ENCODE assay signal across 27 mouse cellular contexts in genomic region chr5:148939948-148940382, GRCm38 (mm10). TPM values are rescaled to one million over a fixed set of nuclear protein-coding genes. Genes with fewer than 3 reads are reported as not detected.
A peak's percentile ranks its signal among the peaks of the same experiment; 100 is the strongest.
DNase-seq lines count a peak whose midpoint lies in the region; ATAC-seq and TF ChIP-seq lines count a peak whose summit lies in the region.
"Had no signal": no experiment of that assay in that cellular context is flagged by ENCODE, and none has a peak within 500 bp of the region (broad histone marks: within the 10 kb centered on the region; RNA-seq: fewer than 3 reads in every experiment).

No protein-coding gene starts in this region.

- no peaks in the 10 kb centered on the region for H3K27me3 ChIP-seq in kidney, embryonic 16.5 days (ENCODE audit: insufficient read depth, low read length)
- no peaks in the 10 kb centered on the region for H3K27me3 ChIP-seq in embryonic facial prominence, embryonic 11.5 days (ENCODE audit: control insufficient read depth, insufficient read depth, low read length)
- H3K27me3 ChIP-seq in limb, embryonic 11.5 days (ENCODE audit: control insufficient read depth, insufficient read depth, low read length): no peaks in the 10 kb centered on the region
- H3K27me3 ChIP-seq: forebrain, embryonic 13.5 days; limb, embryonic 15.5 days; Patski; stomach, embryonic 15.5 days had no signal

- no peak overlapping the region for H3K4me2 ChIP-seq in kidney, embryonic 16.5 days (replicated peaks; ENCODE audit: low read depth, low read length)
- H3K4me2 ChIP-seq in embryonic facial prominence, embryonic 11.5 days (ENCODE audit: low read depth, low read length): no peak overlapping the region
- H3K4me2 ChIP-seq in limb, embryonic 11.5 days (ENCODE audit: low read depth, severe bottlenecking): no peak overlapping the region
- H3K4me2 ChIP-seq: forebrain, embryonic 13.5 days; limb, embryonic 15.5 days; stomach, embryonic 15.5 days had no signal

- no peak overlapping the region for H3K9ac ChIP-seq in kidney, embryonic 16.5 days (replicated peaks; ENCODE audit: low read length)
- no peak overlapping the region for H3K9ac ChIP-seq in embryonic facial prominence, embryonic 11.5 days (replicated peaks; ENCODE audit: low read length)
- no peak overlapping the region for H3K9ac ChIP-seq in limb, embryonic 11.5 days (ENCODE audit: low read length)
- H3K9ac ChIP-seq: forebrain, embryonic 13.5 days; limb, embryonic 15.5 days; stomach, embryonic 15.5 days had no signal

- H3K4me1 ChIP-seq in kidney, embryonic 16.5 days (ENCODE audit: insufficient read depth, low read length): no peaks in the 10 kb centered on the region
- no peaks in the 10 kb centered on the region for H3K4me1 ChIP-seq in lung, adult 2 months (ENCODE audit: control insufficient read depth, insufficient read depth, low read length)
- no peaks in the 10 kb centered on the region for H3K4me1 ChIP-seq in embryonic facial prominence, embryonic 11.5 days (ENCODE audit: control insufficient read depth, insufficient read depth, low read length)
- peaks cover 17% of the 10 kb centered on the region for H3K4me1 ChIP-seq in limb, embryonic 11.5 days (ENCODE audit: control insufficient read depth, insufficient read depth, low read length)
- H3K4me1 ChIP-seq: forebrain, embryonic 13.5 days had no signal

- no peaks in the 10 kb centered on the region for H3K36me3 ChIP-seq in kidney, embryonic 16.5 days (ENCODE audit: insufficient read depth, low read length)
- H3K36me3 ChIP-seq in embryonic facial prominence, embryonic 11.5 days (replicated peaks; ENCODE audit: control insufficient read depth, insufficient read depth, low read depth, low read length): no peaks in the 10 kb centered on the region
- no peaks in the 10 kb centered on the region for H3K36me3 ChIP-seq in limb, embryonic 11.5 days (ENCODE audit: control insufficient read depth, insufficient read depth, low read length)
- H3K36me3 ChIP-seq: limb, embryonic 15.5 days; stomach, embryonic 15.5 days had no signal

- TF ChIP-seq POLR2A in lung, adult 2 months (IDR thresholded peaks at IDR 0.05; ENCODE audit: borderline replicate concordance, extremely low read depth, low read depth, low read length): no peak

- no peak overlapping the region for H3K4me3 ChIP-seq in kidney, embryonic 16.5 days (ENCODE audit: low read length)
- H3K4me3 ChIP-seq in lung, adult 2 months (replicated peaks; ENCODE audit: extremely low read depth, low read depth, low read length): no peak overlapping the region
- no peak overlapping the region for H3K4me3 ChIP-seq in embryonic facial prominence, embryonic 11.5 days (ENCODE audit: low read depth, low read length)
- no peak overlapping the region for H3K4me3 ChIP-seq in limb, embryonic 11.5 days (ENCODE audit: low read depth, low read length)
- H3K4me3 ChIP-seq: forebrain, embryonic 13.5 days; heart, adult 2 months; limb, embryonic 15.5 days; myocyte; stomach, embryonic 15.5 days had no signal

- DNase-seq in kidney, adult 9 months: no peak
- peak; percentile 8 for DNase-seq in lung, postnatal 10 days
- no peak for DNase-seq in lung, adult 2 months
- peak; percentile 39 for DNase-seq in embryonic facial prominence, embryonic 11.5 days (ENCODE audit: low spot score)
- DNase-seq in limb, embryonic 11.5 days (ENCODE audit: low spot score): peak; percentile 51
- no peak for DNase-seq in right cerebral cortex, postnatal 10 days (ENCODE audit: low spot score in 2 of 2)
- DNase-seq: adrenal gland, postnatal 10 days; cerebellum, adult 9-11 months; gastrocnemius, postnatal 25 days; heart, adult 2 months; heart, postnatal 36 days; kidney, adult 2 months; kidney, postnatal 36 days; layer of hippocampus, adult 9-11 months; thymus, adult 18-20 months had no signal

- ATAC-seq in kidney, embryonic 16.5 days (ENCODE audit: low FRiP score, low TSS enrichment): 0 out of 2 replicates have a peak, but pooled peaks have one; percentile 18
- ATAC-seq in embryonic facial prominence, embryonic 11.5 days (replicated peaks; ENCODE audit: insufficient number of reproducible peaks, low FRiP score, low TSS enrichment, low read depth): no peak
- ATAC-seq in limb, embryonic 11.5 days (ENCODE audit: insufficient number of reproducible peaks, low FRiP score, low TSS enrichment, low read depth): no peak
- no peak for ATAC-seq in megakaryocyte progenitor cell, adult 5-6 weeks (replicated peaks; ENCODE audit: poor library complexity)
- ATAC-seq: activated CD4-positive, CD25-positive, alpha-beta regulatory T cell, adult 4 months; forebrain, embryonic 13.5 days; hindbrain, postnatal 0 days; Patski had no signal

- WGBS in kidney, embryonic 16.5 days: 69% methylated on average over 11 of the region's 11 CpGs
- 62% methylated on average over 11 of the region's 11 CpGs for WGBS in lung, adult 2 months
- 64% methylated on average over 11 of the region's 11 CpGs for WGBS in embryonic facial prominence, embryonic 11.5 days
- WGBS in limb, embryonic 11.5 days: 56% methylated on average over 11 of the region's 11 CpGs

- no peak overlapping the region for H3K27ac ChIP-seq in kidney, embryonic 16.5 days (ENCODE audit: low read length)
- H3K27ac ChIP-seq in embryonic facial prominence, embryonic 11.5 days (replicated peaks; ENCODE audit: low read depth, low read length): no peak overlapping the region
- H3K27ac ChIP-seq in limb, embryonic 11.5 days (replicated peaks; ENCODE audit: low read depth, low read length): peak overlapping the region; percentile 5; the same call in 1 of the 2 replicates
- H3K27ac ChIP-seq: forebrain, embryonic 13.5 days; heart, adult 2 months; hindbrain, postnatal 0 days; limb, embryonic 15.5 days; stomach, embryonic 15.5 days had no signal

- peaks cover 8% of the 10 kb centered on the region for H3K9me3 ChIP-seq in kidney, embryonic 16.5 days (ENCODE audit: low read length)
- H3K9me3 ChIP-seq in embryonic facial prominence, embryonic 11.5 days (replicated peaks; ENCODE audit: control insufficient read depth, low read length): no peaks in the 10 kb centered on the region
- H3K9me3 ChIP-seq in limb, embryonic 11.5 days (ENCODE audit: control insufficient read depth, low read length): no peaks in the 10 kb centered on the region; the same call in 1 of the 2 replicates
- H3K9me3 ChIP-seq: limb, embryonic 15.5 days; stomach, embryonic 15.5 days had no signal

- TF ChIP-seq CTCF in lung, adult 2 months (IDR thresholded peaks at IDR 0.05; ENCODE audit: insufficient read depth, low read length): no peak

RNA-seq across cellular contexts. Expression of gene Katnal1, which starts 10.8 kb away (rescaled TPM):
- 10.0 and 12.9 TPM in 2 replicates for polyA plus RNA-seq in kidney, embryonic 16.5 days (2015; fragmentation: Nextera tagmentation; extraction: Ambion mirVana)
- polyA plus RNA-seq in lung, adult 2 months (2012; rRNA removed): 5.1 TPM in 2 replicates
- polyA plus RNA-seq in embryonic facial prominence, embryonic 11.5 days (2014; fragmentation: Nextera tagmentation; extraction: Ambion mirVana): 21.4 and 25.3 TPM in 2 replicates
- polyA plus RNA-seq in limb, embryonic 11.5 days (2014; fragmentation: Nextera tagmentation; extraction: Ambion mirVana): 23.1 and 24.2 TPM in 2 replicates
- total RNA-seq in megakaryocyte progenitor cell, adult 5-6 weeks (2015): 5.6 and 6.5 TPM in 2 replicates
- 6.9 and 9.0 TPM in 2 replicates for total RNA-seq in megakaryocyte progenitor cell, adult 5-6 weeks (2017)

RNA-seq across cellular contexts. Expression of gene Gm42791, which starts 55.0 kb away (rescaled TPM):
- polyA plus RNA-seq in kidney, embryonic 16.5 days (2015; fragmentation: Nextera tagmentation; extraction: Ambion mirVana): 0.42 TPM in 1 of 2 replicates, not detected in the other
- not detected in 2 replicates for polyA plus RNA-seq in lung, adult 2 months (2012; rRNA removed)
- polyA plus RNA-seq in embryonic facial prominence, embryonic 11.5 days (2014; fragmentation: Nextera tagmentation; extraction: Ambion mirVana): not detected in 2 replicates
- polyA plus RNA-seq in limb, embryonic 11.5 days (2014; fragmentation: Nextera tagmentation; extraction: Ambion mirVana): 1.9 TPM in 1 of 2 replicates, not detected in the other
- total RNA-seq in megakaryocyte progenitor cell, adult 5-6 weeks (2015): not detected in 2 replicates
- not detected in 2 replicates for total RNA-seq in megakaryocyte progenitor cell, adult 5-6 weeks (2017)
- total RNA-seq: hindbrain, postnatal 0 days had no signal
- polyA plus RNA-seq: activated CD4-positive, CD25-positive, alpha-beta regulatory T cell, adult 4 months; heart, adult 2 months; heart, embryonic 14.5 days; kidney, adult 2 months; neural tube, embryonic 14.5 days; Patski; urinary bladder, adult 2 months had no signal

Comparison
In these comparisons a context has a peak if more than half of its experiments do, and no peak if none do; other contexts are left out.
1. DNase-seq: peak in lung, postnatal 10 days (single experiment), embryonic facial prominence, embryonic 11.5 days (single experiment) and limb, embryonic 11.5 days (single experiment); none in kidney, adult 9 months (single experiment), lung, adult 2 months (single experiment) and right cerebral cortex, postnatal 10 days (0 of 2).